Mouse (Mus musculus) bone marrow macrophage, adult 2 months (primary cell): ENCODE data around the gene Ust.

ENCODE experiments used
- CTCF ChIP-seq: IDR thresholded peaks from 2 replicates; pipeline ENCODE4 v1.5.1; 2012; ENCODE audit warnings: low read depth, mild to moderate bottlenecking, low read length, moderate library complexity
- POLR2A ChIP-seq: IDR thresholded peaks from 2 replicates; pipeline ENCODE4 v1.6.1; 2012; ENCODE audit warnings: mild to moderate bottlenecking, low read depth, low read length, borderline replicate concordance

- TF ChIP-seq CTCF: no peak
- TF ChIP-seq POLR2A: no peak
Measured at GRCm38 (mm10) chr10:8195730-8196129, 322.9 kb downstream of the Ust start.
